Mouse (Mus musculus): ENCODE results near the gene Atg4d. TPM values are rescaled to one million over a fixed set of nuclear protein-coding genes. Genes with fewer than 3 reads are reported as not detected.

Atg4d gene
- polyA plus RNA-seq (2017; shearing (Covaris generic)), result 75.3 TPM

GRCm38 (mm10) chr9:21265000-21265561, at the start of gene Atg4d:
Gene Atg4d, plus strand, starts transcription at chr9:21265293.

GRCm38 (mm10) chr9:21238733-21239464, 26.2 kb upstream of the Atg4d start, which contains the start of gene Keap1:
Gene Keap1, minus strand, starts transcription at chr9:21239361.

GRCm38 (mm10) chr9:21248326-21248725, 16.8 kb upstream of the Atg4d start, which contains the start of gene S1pr5:
Gene S1pr5, minus strand, starts transcription at chr9:21248443.

GRCm38 (mm10) chr9:21287571-21288402, 22.7 kb downstream of the Atg4d start, which contains the start of gene Kri1:
Gene Kri1, minus strand, starts transcription at chr9:21287969.

GRCm38 (mm10) chr9:21291022-21291787, 26.1 kb downstream of the Atg4d start, which contains the start of gene Cdkn2d:
Gene Cdkn2d, minus strand, starts transcription at chr9:21291407.

GRCm38 (mm10) chr9:21312134-21312533, 47.0 kb downstream of the Atg4d start, which contains the start of gene Ap1m2:
Gene Ap1m2, minus strand, starts transcription at chr9:21312337.

GRCm38 (mm10) chr9:21320619-21321512, 55.8 kb downstream of the Atg4d start, which contains the start of gene Slc44a2:
Gene Slc44a2, plus strand, starts transcription at chr9:21320698.

Other genes starting within 250 kb of the Atg4d start
- gene Icam1, start 249.3 kb upstream of the Atg4d start, polyA plus RNA-seq (2017; shearing (Covaris generic)), result 66.0 TPM
- 1.2 TPM for gene Icam4, start 235.9 kb upstream of the Atg4d start, polyA plus RNA-seq (2017; shearing (Covaris generic))
- gene Icam5, start 233.2 kb upstream of the Atg4d start, polyA plus RNA-seq (2017; shearing (Covaris generic)), result 0.83 TPM
- gene Zglp1, start 198.2 kb upstream of the Atg4d start, polyA plus RNA-seq (2017; shearing (Covaris generic)), result 0.20 TPM
- 0.24 TPM for gene Gm49373, start 192.2 kb upstream of the Atg4d start, polyA plus RNA-seq (2017; shearing (Covaris generic))
- 37.0 TPM for gene Fdx1l, start 191.7 kb upstream of the Atg4d start, polyA plus RNA-seq (2017; shearing (Covaris generic))
- gene Gm38431, start 173.3 kb upstream of the Atg4d start, polyA plus RNA-seq (2017; shearing (Covaris generic)), result 4.2 TPM
- 80.5 TPM for gene Raver1, start 173.3 kb upstream of the Atg4d start, polyA plus RNA-seq (2017; shearing (Covaris generic))
- 71.5 TPM for gene Tyk2, start 134.1 kb upstream of the Atg4d start, polyA plus RNA-seq (2017; shearing (Covaris generic))
- 324 TPM for gene Cdc37, start 115.3 kb upstream of the Atg4d start, polyA plus RNA-seq (2017; shearing (Covaris generic))
- 1.3 TPM for gene Pde4a, start 99.6 kb upstream of the Atg4d start, polyA plus RNA-seq (2017; shearing (Covaris generic))
- gene Keap1, start 25.9 kb upstream of the Atg4d start, polyA plus RNA-seq (2017; shearing (Covaris generic)), result 66.8 TPM
- 0.07 TPM for gene S1pr5, start 16.9 kb upstream of the Atg4d start, polyA plus RNA-seq (2017; shearing (Covaris generic))
- gene Kri1, start 22.7 kb downstream of the Atg4d start, polyA plus RNA-seq (2017; shearing (Covaris generic)), result 30.0 TPM
- 143 TPM for gene Cdkn2d, start 26.1 kb downstream of the Atg4d start, polyA plus RNA-seq (2017; shearing (Covaris generic))
- 3.5 TPM for gene Ap1m2, start 47.0 kb downstream of the Atg4d start, polyA plus RNA-seq (2017; shearing (Covaris generic))
- gene Slc44a2, start 55.4 kb downstream of the Atg4d start, polyA plus RNA-seq (2017; shearing (Covaris generic)), result 568 TPM
- gene Ilf3, start 102.6 kb downstream of the Atg4d start, polyA plus RNA-seq (2017; shearing (Covaris generic)), result 60.6 TPM
- gene Qtrt1, start 146.5 kb downstream of the Atg4d start, polyA plus RNA-seq (2017; shearing (Covaris generic)), result 38.4 TPM
- 234 TPM for gene Dnm2, start 159.6 kb downstream of the Atg4d start, polyA plus RNA-seq (2017; shearing (Covaris generic))
- gene Tmed1, start 245.0 kb downstream of the Atg4d start, polyA plus RNA-seq (2017; shearing (Covaris generic)), result 4.4 TPM